Mouse (Mus musculus): ENCODE measurements around the gene Mvk. TPM values are rescaled to one million over a fixed set of nuclear protein-coding genes. Genes with fewer than 3 reads are reported as not detected.

The Mvk gene
- polyA plus RNA-seq (2015; fragmentation: Nextera tagmentation; extraction: Ambion mirVana) = 26.1 and 27.0 TPM in 2 replicates

DNA sequence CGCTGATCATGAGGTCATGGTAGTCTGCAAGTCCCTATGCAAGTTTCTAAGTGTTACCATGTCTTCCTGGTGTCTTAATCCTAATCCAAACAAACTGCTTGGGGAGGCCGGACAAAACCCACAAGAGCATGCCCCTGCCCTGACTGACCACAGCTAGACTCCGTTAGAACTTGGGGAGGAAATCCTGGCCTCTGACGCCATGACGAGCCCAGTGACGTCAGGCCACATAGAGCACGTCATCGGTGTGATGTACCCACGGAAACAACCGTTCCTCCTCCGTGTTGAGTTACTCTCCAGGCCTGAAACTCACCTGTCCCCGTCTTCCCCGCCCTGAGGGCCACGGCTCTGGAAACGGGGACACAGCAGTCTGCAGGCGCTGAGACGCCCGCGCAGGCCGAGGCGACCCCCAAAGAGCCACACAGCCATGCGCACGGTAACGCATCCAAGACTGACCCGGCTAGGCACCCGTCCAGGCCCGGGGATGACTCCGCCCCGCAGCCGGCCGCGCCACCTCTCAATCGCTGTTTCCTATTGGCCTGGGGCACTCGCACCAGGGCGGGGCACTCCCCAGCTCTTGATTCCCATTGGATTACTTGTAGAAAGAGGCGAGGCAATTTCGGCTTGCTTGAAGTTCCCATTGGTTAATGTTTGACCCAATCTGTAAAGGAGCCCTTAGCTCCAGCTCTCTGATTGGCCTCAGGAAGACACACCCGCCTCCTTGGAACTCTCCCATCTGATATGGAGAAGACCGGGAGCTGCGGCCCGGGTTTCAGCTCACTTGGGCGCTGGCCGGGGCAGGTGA is at the start of gene Mvk, which contains the start of gene Mmab:
Gene Mvk (plus strand): TSS at position 704 of the 802 bp plus-strand sequence.
Gene Mmab (minus strand): TSS at position 495 of the 802 bp plus-strand sequence.
- H3K4me1 ChIP-seq (ENCODE audit: control insufficient read depth, low read depth, low read length) = peaks cover 11% of the 10 kb centered on the region
- 2% methylated on average over 43 of the region's 43 CpGs for WGBS (ENCODE audit: insufficient replicate concordance)

DNA sequence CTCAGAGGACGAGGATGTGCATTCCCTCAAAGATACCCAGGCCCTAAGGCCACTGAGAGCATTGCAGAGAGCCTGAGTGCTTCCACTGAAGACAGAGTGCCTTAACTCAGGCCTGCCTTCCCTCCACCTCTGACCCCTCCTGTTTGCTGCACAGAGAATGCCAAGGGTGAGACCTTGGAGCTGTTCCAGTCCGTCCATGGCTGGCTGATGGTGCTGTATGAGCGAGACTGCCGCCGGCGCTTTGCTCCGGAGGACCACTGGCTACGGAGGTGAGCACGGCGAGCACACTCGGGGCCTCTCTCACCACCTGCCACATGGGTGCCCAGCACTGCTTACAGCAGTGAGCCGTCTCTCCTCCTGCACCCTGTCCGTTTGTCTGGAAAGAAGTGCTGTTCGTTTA is 37.5 kb upstream of the Mvk start:
- H3K27ac ChIP-seq (ENCODE audit: low read length) = no peak overlapping the region
- 90% methylated on average over 14 of the region's 14 CpGs for WGBS (ENCODE audit: insufficient replicate concordance)
- no peaks in the 10 kb centered on the region for H3K27me3 ChIP-seq (ENCODE audit: control insufficient read depth, insufficient read depth, low read depth, low read length)
- H3K4me1 ChIP-seq (ENCODE audit: control insufficient read depth, low read depth, low read length) = no peaks in the 10 kb centered on the region
- no peak overlapping the region for H3K4me2 ChIP-seq (ENCODE audit: low read depth, low read length)
- ATAC-seq (ENCODE audit: low read depth) = no peak
- no peaks in the 10 kb centered on the region for H3K9me3 ChIP-seq (replicated peaks; ENCODE audit: control insufficient read depth, low read length)
- no peak overlapping the region for H3K4me3 ChIP-seq (ENCODE audit: low read depth, low read length)
- H3K9ac ChIP-seq (ENCODE audit: low read depth, low read length) = no peak overlapping the region
- H3K36me3 ChIP-seq (ENCODE audit: control insufficient read depth, insufficient read depth) = peaks cover 75% of the 10 kb centered on the region

More for the DNA sequence above, at the start of gene Mvk, which contains the start of gene Mmab:
- ATAC-seq (ENCODE audit: low read depth) = peak; percentile 95
- H3K4me2 ChIP-seq (ENCODE audit: low read depth, low read length) = peak within 1 kb of the TSS; percentile 92
- H3K9me3 ChIP-seq (replicated peaks; ENCODE audit: control insufficient read depth, low read length) = no peaks in the 10 kb centered on the region
- H3K36me3 ChIP-seq (ENCODE audit: control insufficient read depth, insufficient read depth) = no peaks in the 10 kb centered on the region
- H3K4me3 ChIP-seq (ENCODE audit: low read depth, low read length) = peak within 1 kb of the TSS; percentile 74
- peak within 1 kb of the TSS; percentile 29; the same call in 1 of the 2 replicates for H3K27ac ChIP-seq (ENCODE audit: low read length)
- H3K27me3 ChIP-seq (ENCODE audit: control insufficient read depth, insufficient read depth, low read depth, low read length) = no peaks in the 10 kb centered on the region
- H3K9ac ChIP-seq (ENCODE audit: low read depth, low read length) = peak within 1 kb of the TSS; percentile 77

DNA sequence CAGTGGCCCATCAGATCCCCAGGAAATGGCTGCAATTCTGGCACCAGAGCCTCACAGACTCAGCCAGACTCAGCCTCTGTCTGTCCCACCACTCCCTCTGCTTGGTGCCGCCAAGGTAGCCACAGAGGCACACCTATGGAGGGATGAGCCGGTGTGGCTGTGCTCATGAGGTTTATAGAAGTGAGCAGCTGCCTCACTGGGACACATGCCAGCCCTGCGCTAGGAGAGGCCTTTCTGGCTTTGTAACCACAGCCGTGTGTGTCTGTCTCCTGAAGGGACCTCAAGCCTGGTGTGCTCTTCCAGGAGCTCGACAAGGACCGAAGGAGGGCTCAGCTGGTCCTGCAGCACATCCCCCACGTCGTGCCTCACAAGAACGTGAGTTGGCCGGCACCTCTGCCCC is 36.8 kb upstream of the Mvk start:
- H3K9ac ChIP-seq (ENCODE audit: low read depth, low read length) = no peak overlapping the region
- no peak overlapping the region for H3K4me3 ChIP-seq (ENCODE audit: low read depth, low read length)
- no peak overlapping the region for H3K4me2 ChIP-seq (ENCODE audit: low read depth, low read length)
- ATAC-seq (ENCODE audit: low read depth) = no peak
- no peaks in the 10 kb centered on the region for H3K27me3 ChIP-seq (ENCODE audit: control insufficient read depth, insufficient read depth, low read depth, low read length)
- 76% methylated on average over 10 of the region's 10 CpGs for WGBS (ENCODE audit: insufficient replicate concordance)
- no peaks in the 10 kb centered on the region for H3K4me1 ChIP-seq (ENCODE audit: control insufficient read depth, low read depth, low read length)
- no peaks in the 10 kb centered on the region for H3K9me3 ChIP-seq (replicated peaks; ENCODE audit: control insufficient read depth, low read length)
- peaks cover 75% of the 10 kb centered on the region for H3K36me3 ChIP-seq (ENCODE audit: control insufficient read depth, insufficient read depth)
- no peak overlapping the region for H3K27ac ChIP-seq (ENCODE audit: low read length)

DNA sequence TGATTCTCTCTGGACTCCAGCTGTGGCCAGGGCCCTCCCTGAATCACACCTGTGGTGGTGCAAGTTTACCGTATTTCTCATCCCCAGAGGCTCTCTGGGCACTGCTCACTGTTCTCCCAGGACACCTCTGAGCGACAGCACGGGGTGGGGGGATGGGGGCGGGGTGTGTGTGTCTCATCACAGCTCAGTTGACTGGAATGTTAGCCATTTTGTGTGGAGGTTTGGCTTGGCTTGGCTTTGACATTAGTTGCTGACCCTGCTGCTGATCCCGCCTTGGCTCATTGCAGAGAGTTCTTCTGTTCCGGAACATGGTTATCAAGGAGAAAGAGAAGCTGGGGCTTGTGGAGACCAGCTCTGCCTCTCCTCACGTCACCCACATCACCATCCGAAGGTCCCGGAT is 36.3 kb upstream of the Mvk start:
- ATAC-seq (ENCODE audit: low read depth) = no peak
- Histone ChIP-seq H3K36me3 (ENCODE audit: control insufficient read depth, insufficient read depth) (peaks cover 75% of the 10 kb centered on the region), H3K27me3 (ENCODE audit: control insufficient read depth, insufficient read depth, low read depth, low read length) (no peaks in the 10 kb centered on the region), H3K4me2 (ENCODE audit: low read depth, low read length) (no peak overlapping the region), H3K4me3 (ENCODE audit: low read depth, low read length) (no peak overlapping the region), H3K9ac (ENCODE audit: low read depth, low read length) (no peak overlapping the region), H3K4me1 (ENCODE audit: control insufficient read depth, low read depth, low read length) (no peaks in the 10 kb centered on the region), H3K27ac (ENCODE audit: low read length) (no peak overlapping the region), H3K9me3 (replicated peaks; ENCODE audit: control insufficient read depth, low read length) (no peaks in the 10 kb centered on the region)
- WGBS (ENCODE audit: insufficient replicate concordance) = 82% methylated on average over 9 of the region's 9 CpGs

DNA sequence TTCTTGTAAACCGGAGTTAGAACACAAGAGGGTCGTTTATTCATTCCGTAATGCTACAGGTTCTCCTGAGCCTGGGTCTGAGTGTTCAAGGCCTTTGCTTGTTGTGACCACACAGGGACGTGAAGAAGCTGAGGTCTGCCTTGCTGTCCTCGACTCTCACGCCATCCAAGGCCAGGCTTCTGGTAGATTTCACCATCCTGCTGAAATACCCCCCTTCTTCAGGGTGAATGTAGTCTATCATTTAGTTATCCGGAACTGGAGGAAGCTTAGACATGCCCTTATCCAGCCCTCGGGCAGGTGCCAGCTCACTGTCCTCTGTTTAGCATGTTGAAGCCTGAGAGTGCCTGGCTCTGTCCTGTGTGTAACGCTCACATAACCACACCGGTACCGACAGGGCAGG is 35.2 kb upstream of the Mvk start:
- no peak for ATAC-seq (ENCODE audit: low read depth)
- H3K4me2 ChIP-seq (ENCODE audit: low read depth, low read length) = no peak overlapping the region
- 86% methylated on average over 11 of the region's 11 CpGs for WGBS (ENCODE audit: insufficient replicate concordance)

DNA sequence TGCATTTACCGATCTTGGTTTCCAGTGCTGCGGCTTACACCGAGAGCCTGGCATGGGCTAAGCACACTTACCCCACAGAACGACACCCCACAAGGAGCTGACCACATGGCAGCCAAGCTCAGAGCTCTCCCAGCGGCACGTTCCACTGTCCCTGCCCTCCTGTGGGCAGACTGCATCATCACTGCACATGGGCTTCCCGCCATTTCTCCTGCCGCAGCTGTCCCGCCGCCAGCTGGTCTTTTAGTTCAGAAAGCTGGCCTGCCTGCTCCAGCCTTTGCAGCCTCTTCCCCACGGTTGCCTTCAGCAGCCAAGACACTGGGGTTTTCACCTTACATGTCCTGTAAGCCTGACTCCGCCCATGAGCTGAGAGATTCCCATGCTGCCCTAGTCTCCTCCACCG is 33.6 kb upstream of the Mvk start:
- no peaks in the 10 kb centered on the region for H3K27me3 ChIP-seq (ENCODE audit: control insufficient read depth, insufficient read depth, low read depth, low read length)
- no peak for ATAC-seq (ENCODE audit: low read depth)
- 89% methylated on average over 13 of the region's 13 CpGs for WGBS (ENCODE audit: insufficient replicate concordance)
- H3K4me3 ChIP-seq (ENCODE audit: low read depth, low read length) = no peak overlapping the region
- no peaks in the 10 kb centered on the region for H3K4me1 ChIP-seq (ENCODE audit: control insufficient read depth, low read depth, low read length)
- no peak overlapping the region for H3K4me2 ChIP-seq (ENCODE audit: low read depth, low read length)
- H3K27ac ChIP-seq (ENCODE audit: low read length) = no peak overlapping the region
- H3K36me3 ChIP-seq (ENCODE audit: control insufficient read depth, insufficient read depth) = peaks cover 67% of the 10 kb centered on the region
- H3K9ac ChIP-seq (ENCODE audit: low read depth, low read length) = no peak overlapping the region
- no peaks in the 10 kb centered on the region for H3K9me3 ChIP-seq (replicated peaks; ENCODE audit: control insufficient read depth, low read length)

More for the DNA sequence above, 35.2 kb upstream of the Mvk start:
- Histone ChIP-seq H3K27me3 (ENCODE audit: control insufficient read depth, insufficient read depth, low read depth, low read length) (no peaks in the 10 kb centered on the region), H3K27ac (ENCODE audit: low read length) (no peak overlapping the region), H3K36me3 (ENCODE audit: control insufficient read depth, insufficient read depth) (peaks cover 67% of the 10 kb centered on the region), H3K9me3 (replicated peaks; ENCODE audit: control insufficient read depth, low read length) (no peaks in the 10 kb centered on the region), H3K9ac (ENCODE audit: low read depth, low read length) (no peak overlapping the region), H3K4me1 (ENCODE audit: control insufficient read depth, low read depth, low read length) (no peaks in the 10 kb centered on the region), H3K4me3 (ENCODE audit: low read depth, low read length) (no peak overlapping the region)

DNA sequence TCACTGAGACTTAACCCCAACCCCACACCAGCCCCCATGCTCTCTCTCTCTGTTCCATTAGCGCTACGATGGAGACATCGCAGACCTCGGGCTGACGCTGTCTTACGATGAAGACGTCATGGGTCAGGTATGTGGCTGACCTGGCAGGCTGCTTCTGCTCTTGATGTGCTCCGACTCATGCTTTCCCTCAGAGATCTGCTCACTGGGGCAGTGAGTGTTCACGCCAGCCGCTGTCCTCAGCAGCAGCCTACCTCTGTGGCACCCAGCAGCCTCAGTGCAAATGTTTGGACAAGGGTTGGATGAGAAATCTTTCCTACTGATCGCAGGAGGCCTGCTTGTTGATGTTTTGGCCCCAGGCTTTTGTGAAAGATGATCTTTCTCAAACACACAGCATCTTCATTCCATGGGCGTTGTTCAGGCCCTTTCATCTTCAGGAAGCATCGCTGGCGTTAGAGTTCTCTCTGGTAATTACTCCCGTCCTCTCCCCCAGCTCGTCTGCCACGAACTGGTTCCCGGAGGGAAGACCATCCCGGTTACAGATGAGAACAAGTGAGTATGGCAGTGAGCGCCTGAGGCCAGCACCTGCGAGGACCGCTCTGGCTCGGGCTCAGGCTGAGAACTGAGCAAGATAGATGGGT is 31.6 kb upstream of the Mvk start:
- Histone ChIP-seq H3K27me3 (ENCODE audit: control insufficient read depth, insufficient read depth, low read depth, low read length) (no peaks in the 10 kb centered on the region), H3K4me1 (ENCODE audit: control insufficient read depth, low read depth, low read length) (no peaks in the 10 kb centered on the region), H3K4me2 (ENCODE audit: low read depth, low read length) (no peak overlapping the region), H3K4me3 (ENCODE audit: low read depth, low read length) (no peak overlapping the region), H3K9me3 (replicated peaks; ENCODE audit: control insufficient read depth, low read length) (no peaks in the 10 kb centered on the region), H3K36me3 (ENCODE audit: control insufficient read depth, insufficient read depth) (peaks cover 64% of the 10 kb centered on the region), H3K27ac (ENCODE audit: low read length) (no peak overlapping the region), H3K9ac (ENCODE audit: low read depth, low read length) (no peak overlapping the region)
- ATAC-seq (ENCODE audit: low read depth) = no peak
- WGBS (ENCODE audit: insufficient replicate concordance) = 81% methylated on average over 23 of the region's 23 CpGs

DNA sequence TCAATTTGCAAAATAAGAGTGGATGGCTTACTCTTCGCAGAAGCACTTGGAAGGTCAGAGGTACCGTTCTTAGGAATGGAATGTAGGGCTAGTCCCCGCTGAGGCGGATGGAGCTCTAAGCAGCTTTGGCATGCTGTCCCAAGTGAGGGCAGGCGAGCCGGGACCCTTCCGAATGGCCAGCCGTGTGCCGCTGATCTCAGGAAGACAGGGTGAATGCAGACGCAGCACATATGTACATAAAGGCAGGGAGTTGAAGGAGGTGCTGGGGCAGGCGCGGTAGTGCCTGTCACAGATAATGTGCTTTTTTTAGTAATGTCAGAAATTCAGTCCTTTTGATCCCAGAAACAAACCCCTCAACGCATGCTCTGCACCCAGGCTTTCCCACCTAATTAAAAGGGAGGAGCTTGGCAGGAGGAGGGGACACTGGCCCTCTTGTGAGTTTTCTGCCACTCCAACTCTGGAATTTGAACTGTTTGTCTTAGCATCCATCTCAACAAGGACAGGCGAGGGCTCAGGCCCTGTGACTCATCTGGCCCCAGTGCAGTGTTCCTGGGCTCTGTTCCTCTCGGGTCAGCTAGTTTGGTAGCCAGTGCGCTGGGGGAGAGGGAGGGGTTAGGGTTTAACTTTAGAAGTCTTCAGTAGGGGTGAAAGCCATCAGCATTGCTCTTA is 30.9 kb upstream of the Mvk start:
- H3K36me3 ChIP-seq (ENCODE audit: control insufficient read depth, insufficient read depth) = peaks cover 57% of the 10 kb centered on the region
- H3K4me2 ChIP-seq (ENCODE audit: low read depth, low read length) = no peak overlapping the region
- WGBS (ENCODE audit: insufficient replicate concordance) = 72% methylated on average over 16 of the region's 16 CpGs
- H3K9me3 ChIP-seq (replicated peaks; ENCODE audit: control insufficient read depth, low read length) = no peaks in the 10 kb centered on the region
- H3K27me3 ChIP-seq (ENCODE audit: control insufficient read depth, insufficient read depth, low read depth, low read length) = no peaks in the 10 kb centered on the region
- H3K27ac ChIP-seq (ENCODE audit: low read length) = no peak overlapping the region
- no peak overlapping the region for H3K4me3 ChIP-seq (ENCODE audit: low read depth, low read length)
- no peaks in the 10 kb centered on the region for H3K4me1 ChIP-seq (ENCODE audit: control insufficient read depth, low read depth, low read length)
- no peak overlapping the region for H3K9ac ChIP-seq (ENCODE audit: low read depth, low read length)
- ATAC-seq (ENCODE audit: low read depth) = peak; percentile 40; the same call in 1 of the 2 replicates
